Comparison of ENCODE assay signal across 25 mouse cellular contexts in the genomic region with DNA sequence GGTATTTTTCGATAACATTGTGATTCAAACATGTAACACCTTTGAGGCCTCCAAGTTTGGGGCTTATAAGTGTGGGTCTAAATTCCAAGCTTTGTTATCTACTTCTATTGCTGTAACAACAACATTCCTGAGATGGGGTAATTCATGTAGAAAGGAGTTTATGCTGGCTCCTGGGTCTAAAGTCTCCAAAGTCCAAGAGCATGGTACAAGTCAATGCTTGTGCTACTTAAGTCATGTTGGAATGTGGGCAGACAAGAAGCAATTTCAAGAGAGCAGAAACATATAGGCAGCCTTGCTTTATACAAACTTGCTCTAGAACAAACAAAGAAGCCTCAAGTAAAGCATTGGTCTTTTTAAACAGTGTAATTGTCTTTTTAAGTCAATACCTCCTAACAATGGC. TPM values are rescaled to one million over a fixed set of nuclear protein-coding genes. Genes with fewer than 3 reads are reported as not detected.
DNase-seq lines count a peak whose midpoint lies in the region; ATAC-seq and TF ChIP-seq lines count a peak whose summit lies in the region.
"Had no signal": no experiment of that assay in that cellular context is flagged by ENCODE, and none has a peak within 500 bp of the region (broad histone marks: within the 10 kb centered on the region; RNA-seq: fewer than 3 reads in every experiment).

No protein-coding gene starts in this region.

- no peak for DNase-seq in lung, embryonic 14.5 days
- DNase-seq in lung, postnatal 36 days = no peak
- DNase-seq in fat pad, adult 2 months (ENCODE audit: extremely low read depth, low read depth, low spot score) = peak; percentile 18
- no peak for DNase-seq in retina, postnatal 1 day
- DNase-seq: adrenal gland, postnatal 10 days; adrenal gland, postnatal 36 days; B cell, adult 2 months; cerebellum, adult 18-20 months; cerebellum, adult 9-10 months; cerebellum, postnatal 14 days; gastrocnemius, postnatal 10 days; gastrocnemius, postnatal 36 days; heart, adult 11 months had no signal

- H3K27me3 ChIP-seq in lung, embryonic 14.5 days (ENCODE audit: insufficient read depth, low read length) = no peaks in the 10 kb centered on the region
- no peaks in the 10 kb centered on the region for H3K27me3 ChIP-seq in intestine, embryonic 16.5 days (replicated peaks; ENCODE audit: control insufficient read depth, insufficient read depth, low read length)
- no peaks in the 10 kb centered on the region for H3K27me3 ChIP-seq in forebrain, embryonic 16.5 days (replicated peaks; ENCODE audit: control insufficient read depth, insufficient read depth, low read length)
- H3K27me3 ChIP-seq: CH12.LX; embryonic facial prominence, embryonic 12.5 days; hindbrain, embryonic 12.5 days; hindbrain, embryonic 15.5 days; Patski had no signal

- 65% methylated on average over 1 of the region's 1 CpGs for WGBS in lung, embryonic 14.5 days
- 83% methylated on average over 1 of the region's 1 CpGs for WGBS in intestine, embryonic 16.5 days
- 95% methylated on average over 1 of the region's 1 CpGs for WGBS in forebrain, embryonic 16.5 days

- ATAC-seq in lung, embryonic 14.5 days (ENCODE audit: insufficient read depth) = peak; percentile 56; the same call in 1 of the 2 replicates
- peak; percentile 87 for ATAC-seq in intestine, embryonic 16.5 days
- no peak for ATAC-seq in forebrain, embryonic 16.5 days
- ATAC-seq: forebrain, embryonic 14.5 days; Patski had no signal

- H3K4me3 ChIP-seq in lung, embryonic 14.5 days (ENCODE audit: low read depth, low read length) = no peak overlapping the region
- H3K4me3 ChIP-seq in intestine, embryonic 16.5 days (ENCODE audit: low read length) = no peak overlapping the region
- no peak overlapping the region for H3K4me3 ChIP-seq in forebrain, embryonic 16.5 days (replicated peaks; ENCODE audit: low read length)
- H3K4me3 ChIP-seq: embryonic facial prominence, embryonic 12.5 days; hindbrain, embryonic 12.5 days; hindbrain, embryonic 15.5 days had no signal

- no peak overlapping the region for H3K27ac ChIP-seq in lung, embryonic 14.5 days (ENCODE audit: low read depth)
- H3K27ac ChIP-seq in intestine, embryonic 16.5 days (ENCODE audit: low read length) = no peak overlapping the region
- no peak overlapping the region for H3K27ac ChIP-seq in forebrain, embryonic 16.5 days (ENCODE audit: low read length)
- H3K27ac ChIP-seq: embryonic facial prominence, embryonic 12.5 days; hindbrain, embryonic 12.5 days; hindbrain, embryonic 15.5 days had no signal

- H3K4me1 ChIP-seq in lung, embryonic 14.5 days (ENCODE audit: insufficient read depth) = no peaks in the 10 kb centered on the region
- H3K4me1 ChIP-seq in intestine, embryonic 16.5 days (ENCODE audit: control insufficient read depth, insufficient read depth, low read length) = no peaks in the 10 kb centered on the region
- no peaks in the 10 kb centered on the region for H3K4me1 ChIP-seq in forebrain, embryonic 16.5 days (replicated peaks; ENCODE audit: control insufficient read depth, insufficient read depth, low read length)
- H3K4me1 ChIP-seq: embryonic facial prominence, embryonic 12.5 days; hindbrain, embryonic 12.5 days; hindbrain, embryonic 15.5 days had no signal

- no peak overlapping the region for H3K9ac ChIP-seq in lung, embryonic 14.5 days
- no peak overlapping the region for H3K9ac ChIP-seq in intestine, embryonic 16.5 days (ENCODE audit: low read depth, low read length)
- no peak overlapping the region for H3K9ac ChIP-seq in forebrain, embryonic 16.5 days (replicated peaks; ENCODE audit: low read depth, low read length)
- H3K9ac ChIP-seq: embryonic facial prominence, embryonic 12.5 days; hindbrain, embryonic 12.5 days; hindbrain, embryonic 15.5 days had no signal

- H3K36me3 ChIP-seq in lung, embryonic 14.5 days (ENCODE audit: insufficient read depth) = no peaks in the 10 kb centered on the region
- H3K36me3 ChIP-seq in intestine, embryonic 16.5 days (ENCODE audit: control insufficient read depth, insufficient read depth, low read length) = no peaks in the 10 kb centered on the region
- no peaks in the 10 kb centered on the region for H3K36me3 ChIP-seq in forebrain, embryonic 16.5 days (ENCODE audit: control insufficient read depth, insufficient read depth)
- H3K36me3 ChIP-seq: embryonic facial prominence, embryonic 12.5 days; G1E; hindbrain, embryonic 12.5 days; hindbrain, embryonic 15.5 days had no signal

- H3K4me2 ChIP-seq in lung, embryonic 14.5 days = no peak overlapping the region
- no peak overlapping the region for H3K4me2 ChIP-seq in intestine, embryonic 16.5 days (ENCODE audit: low read depth, low read length)
- no peak overlapping the region for H3K4me2 ChIP-seq in forebrain, embryonic 16.5 days (ENCODE audit: low read length)
- H3K4me2 ChIP-seq: embryonic facial prominence, embryonic 12.5 days; heart, embryonic 11.5 days; hindbrain, embryonic 12.5 days; hindbrain, embryonic 15.5 days had no signal

- no peaks in the 10 kb centered on the region for H3K9me3 ChIP-seq in lung, embryonic 14.5 days (ENCODE audit: low read depth, low read length)
- H3K9me3 ChIP-seq in intestine, embryonic 16.5 days (ENCODE audit: control insufficient read depth, low read length) = no peaks in the 10 kb centered on the region
- H3K9me3 ChIP-seq in forebrain, embryonic 16.5 days (ENCODE audit: control insufficient read depth, low read length) = no peaks in the 10 kb centered on the region
- H3K9me3 ChIP-seq: embryonic facial prominence, embryonic 12.5 days; G1E; hindbrain, embryonic 12.5 days; hindbrain, embryonic 15.5 days had no signal

- TF ChIP-seq CTCF in lung, embryonic 14.5 days (IDR thresholded peaks at IDR 0.05; ENCODE audit: low read depth) = no peak

RNA-seq across cellular contexts. Expression of a gene that starts 12.8 kb away (rescaled TPM):
- 0.09 and 0.12 TPM in 2 replicates for polyA plus RNA-seq in lung, embryonic 14.5 days (2014; fragmentation: Nextera tagmentation; extraction: Ambion mirVana)
- 1.4 and 1.8 TPM in 2 replicates for polyA plus RNA-seq in intestine, embryonic 16.5 days (2015; fragmentation: Nextera tagmentation; extraction: Ambion mirVana)
- 7.4 and 11.7 TPM in 2 replicates for polyA plus RNA-seq in forebrain, embryonic 16.5 days (2015; fragmentation: Nextera tagmentation; extraction: Ambion mirVana)
- polyA plus RNA-seq: forebrain, embryonic 11.5 days; G1E; heart, embryonic 14.5 days; Patski had no signal
